ENCODE assay signal across 7 mouse cellular contexts in genomic region chr19:21586546-21586945, GRCm38 (mm10).
"Had no signal": no experiment of that assay in that cellular context is flagged by ENCODE, and none has a peak within 500 bp of the region (broad histone marks: within the 10 kb centered on the region; RNA-seq: fewer than 3 reads in every experiment).

No protein-coding gene starts in this region.

- ATAC-seq: midbrain, embryonic 16.5 days had no signal

- DNase-seq: kidney, adult 8-10 months; layer of hippocampus, adult 9-11 months; layer of hippocampus, postnatal 36 days; left cerebral cortex, postnatal 4 days; lung, adult 18-20 months; right cerebral cortex, postnatal 14 days had no signal
